Mouse (Mus musculus) megakaryocyte, embryonic 14.5 days (primary cell): ENCODE results near the gene Cyp24a1. TPM values are rescaled to one million over a fixed set of nuclear protein-coding genes. Genes with fewer than 3 reads are reported as not detected.

Experiments
- H3K27me3 ChIP-seq: replicated peaks from 2 replicates; pipeline ENCODE3; 2012; ENCODE audit warnings: inconsistent platforms
- H3K36me3 ChIP-seq: replicated peaks from 2 replicates; pipeline ENCODE3; 2012; ENCODE audit warnings: low read length, inconsistent platforms, mixed read lengths
- H3K4me1 ChIP-seq: 2 replicates; pipeline ENCODE4 v1.6.1; 2012; ENCODE audit warnings: inconsistent platforms
- H3K4me3 ChIP-seq: replicated peaks from 2 replicates; pipeline ENCODE3; 2012; ENCODE audit warnings: moderate library complexity, mild to moderate bottlenecking, inconsistent platforms
- H3K9me3 ChIP-seq: 2 replicates; pipeline ENCODE4 v1.6.1; 2012; ENCODE audit warnings: inconsistent platforms
- FLI1 ChIP-seq: IDR thresholded peaks from 2 replicates; pipeline ENCODE4 v1.6.1; 2012; ENCODE audit warnings: low read length, inconsistent platforms, mixed read lengths
- GATA1 ChIP-seq: IDR thresholded peaks from 3 replicates; pipeline ENCODE4 v1.6.1; 2012; ENCODE audit warnings: mixed read lengths, low read length, inconsistent platforms, borderline replicate concordance
- polyA plus RNA-seq: library from polyadenylated mRNA; stranded (reverse); fragments of >175 nt; gene quantifications from 2 replicates; pipeline ENCODE4 v1.2.3, GENCODE M21; 2012; ENCODE audit warnings: low replicate concordance; ENCODE audit not compliant: insufficient read depth

Cyp24a1 gene
- polyA plus RNA-seq, 1 experiment = not detected

DNA sequence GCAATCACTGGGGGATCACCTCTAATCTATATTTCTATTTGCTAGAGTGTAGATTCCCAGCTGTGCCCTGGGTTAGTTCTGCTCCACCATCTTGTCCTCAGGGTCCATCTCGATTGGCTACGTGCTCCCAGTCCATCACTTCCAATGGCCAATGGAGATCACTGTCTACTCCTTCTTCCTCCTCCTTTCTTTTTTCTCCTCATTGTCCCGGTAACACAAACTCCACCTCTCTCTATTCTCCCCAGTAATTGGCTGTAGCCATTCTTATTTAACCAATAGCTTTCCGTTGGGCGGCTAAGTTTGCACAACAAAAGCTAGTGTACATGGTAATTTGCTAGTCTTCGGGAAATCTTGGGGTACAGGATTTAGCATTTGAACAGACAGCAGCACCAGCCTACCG, 32.8 kb upstream of the Cyp24a1 start:
- Histone ChIP-seq H3K4me3 (no peak overlapping the region), H3K4me1 (peaks cover 34% of the 10 kb centered on the region), H3K27me3 (no peaks in the 10 kb centered on the region), H3K36me3 (no peaks in the 10 kb centered on the region), H3K9me3 (peaks cover 24% of the 10 kb centered on the region)
- TF ChIP-seq GATA1 = no peak
- no peak for TF ChIP-seq FLI1

DNA sequence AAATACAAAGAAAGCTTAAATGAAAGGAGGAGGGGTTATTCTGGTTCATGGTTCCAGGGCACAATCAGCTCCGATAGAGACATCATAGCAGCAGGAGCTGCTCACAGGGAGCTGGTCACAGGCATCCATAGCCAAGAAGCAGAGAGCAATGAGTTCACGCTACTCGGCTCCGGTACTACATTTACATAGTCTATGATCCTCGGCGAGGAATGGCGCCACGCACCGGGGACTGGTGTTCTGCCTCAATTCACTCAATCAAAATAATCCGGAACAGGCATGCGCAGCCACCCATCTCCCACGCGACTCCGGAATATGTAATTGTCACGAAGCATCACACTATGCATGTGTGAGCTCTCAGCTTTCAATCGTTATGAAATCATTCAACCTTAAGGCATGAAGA, 31.1 kb upstream of the Cyp24a1 start:
- TF ChIP-seq GATA1 = no peak
- Histone ChIP-seq H3K9me3 (peaks cover 24% of the 10 kb centered on the region), H3K36me3 (no peaks in the 10 kb centered on the region), H3K4me1 (peaks cover 30% of the 10 kb centered on the region), H3K27me3 (no peaks in the 10 kb centered on the region), H3K4me3 (no peak overlapping the region)

DNA sequence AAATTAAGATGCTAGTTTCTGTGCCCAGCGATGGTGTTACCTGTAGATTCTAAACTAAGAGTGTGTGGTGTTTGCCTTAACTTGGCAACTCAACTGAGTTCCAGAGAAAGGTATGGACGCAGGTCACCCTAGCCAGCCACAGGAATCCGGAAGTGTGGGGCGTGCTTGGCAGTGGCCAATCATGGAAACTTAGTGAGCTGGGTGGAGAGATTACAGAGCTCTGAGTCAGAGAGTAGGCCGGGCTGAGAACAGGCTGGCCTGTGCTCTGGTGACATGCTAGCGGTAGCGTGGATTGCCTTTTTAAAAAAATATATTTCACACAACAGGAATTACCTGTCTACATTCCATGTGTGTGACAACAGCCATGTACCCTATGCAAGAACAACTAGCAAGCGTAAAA, 29.6 kb upstream of the Cyp24a1 start:
- Histone ChIP-seq H3K4me3 (no peak overlapping the region), H3K4me1 (peaks cover 31% of the 10 kb centered on the region), H3K27me3 (no peaks in the 10 kb centered on the region), H3K36me3 (no peaks in the 10 kb centered on the region), H3K9me3 (peaks cover 24% of the 10 kb centered on the region)
- TF ChIP-seq FLI1 (no peak), GATA1 (no peak)

DNA sequence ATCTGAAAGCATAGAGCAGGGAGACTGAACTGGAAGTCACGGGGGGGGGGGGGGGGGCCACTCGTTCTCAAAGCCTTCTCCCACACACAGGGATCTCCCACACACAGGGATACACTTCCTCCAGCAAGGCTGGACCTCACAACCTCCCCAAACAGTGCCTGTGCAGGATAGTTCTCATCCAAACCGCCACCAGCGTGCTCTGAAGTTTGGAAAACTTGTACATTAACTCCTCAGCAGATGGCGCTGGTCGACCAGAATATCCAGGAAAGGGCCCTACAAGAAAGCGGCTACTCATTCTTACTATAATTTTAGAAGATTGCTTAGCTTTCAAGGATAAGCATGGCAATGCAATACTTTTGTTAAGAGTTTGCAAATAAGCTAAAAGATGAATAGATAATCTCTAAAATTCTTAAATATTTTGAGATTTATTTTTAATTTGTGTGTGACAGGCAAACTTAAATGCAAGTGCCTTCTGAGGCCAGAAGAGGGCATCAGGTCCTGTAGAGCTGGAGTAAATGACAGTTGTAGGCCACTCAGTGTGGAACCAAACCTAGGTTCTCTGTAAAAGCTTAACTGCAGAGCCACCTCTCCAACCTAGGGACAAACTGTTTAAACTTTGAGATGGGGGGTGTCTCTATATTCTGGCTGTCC, 23.5 kb upstream of the Cyp24a1 start:
- peaks cover 46% of the 10 kb centered on the region for H3K36me3 ChIP-seq
- no peak for TF ChIP-seq FLI1
- TF ChIP-seq GATA1 = no peak
- no peak overlapping the region for H3K4me3 ChIP-seq
- H3K4me1 ChIP-seq = peaks cover 26% of the 10 kb centered on the region
- no peaks in the 10 kb centered on the region for H3K27me3 ChIP-seq
- no peaks in the 10 kb centered on the region for H3K9me3 ChIP-seq

DNA sequence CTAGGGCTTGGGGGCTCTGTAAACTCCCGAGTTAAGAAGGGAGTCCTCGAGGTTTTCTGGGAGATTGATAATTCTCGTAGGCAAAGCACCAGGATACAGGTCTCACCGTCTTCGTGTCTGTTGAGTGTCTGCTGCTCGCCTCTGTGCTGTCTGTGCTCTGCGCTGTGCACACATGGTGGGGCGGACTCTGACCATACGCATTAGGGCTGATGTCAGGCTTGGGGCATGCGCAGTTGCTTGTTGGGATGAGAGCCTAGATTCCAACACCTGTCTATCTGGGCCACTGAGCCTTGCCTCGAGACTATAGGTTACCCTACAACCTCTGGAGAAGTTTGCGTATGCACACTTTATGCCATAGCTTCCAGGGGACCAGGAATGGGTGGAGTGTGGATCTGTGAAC, 16.8 kb upstream of the Cyp24a1 start:
- Histone ChIP-seq H3K36me3 (peaks cover 46% of the 10 kb centered on the region), H3K9me3 (no peaks in the 10 kb centered on the region), H3K4me1 (peaks cover 33% of the 10 kb centered on the region), H3K4me3 (no peak overlapping the region), H3K27me3 (no peaks in the 10 kb centered on the region)
- TF ChIP-seq GATA1 (no peak), FLI1 (no peak)

DNA sequence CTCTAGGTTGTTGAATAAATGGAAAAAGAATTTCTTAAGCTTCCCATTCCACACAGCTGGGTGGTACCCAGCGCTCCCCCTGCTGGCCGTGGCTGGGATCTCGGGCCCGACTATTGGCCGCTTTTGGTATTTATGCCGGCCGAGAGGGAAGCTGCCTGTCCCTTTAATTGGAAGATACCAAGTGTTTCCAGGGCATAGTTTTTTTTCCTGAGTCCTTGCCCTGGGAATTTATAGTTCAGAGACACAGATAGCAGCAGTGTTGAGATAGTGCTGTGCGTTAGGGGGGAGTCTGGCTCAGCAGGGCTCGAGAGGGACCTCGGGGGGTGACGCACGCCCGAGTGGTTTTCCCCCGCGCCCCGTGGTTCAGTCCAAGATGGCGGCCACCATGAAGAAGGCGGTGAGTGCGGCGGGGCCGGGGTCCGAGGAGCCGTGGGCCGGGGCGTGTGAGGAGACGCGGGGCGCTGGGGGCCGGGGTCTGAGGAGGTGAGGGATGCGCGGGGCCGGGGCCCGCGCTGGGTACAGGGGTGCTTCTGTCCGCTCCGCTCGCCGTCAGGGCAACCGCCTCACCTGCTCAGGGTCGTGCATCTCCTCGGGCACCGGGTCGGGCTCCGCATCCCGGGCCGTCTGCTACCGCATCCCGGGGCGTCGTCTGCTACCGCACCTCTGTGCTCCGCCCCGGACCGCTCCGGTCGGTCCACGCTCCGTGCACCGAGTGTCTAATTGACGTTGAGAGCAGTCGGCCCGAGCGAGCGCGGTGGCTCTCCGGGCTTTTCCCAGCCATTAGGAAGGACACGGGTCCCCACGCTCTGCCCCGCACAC, 14.3 kb upstream of the Cyp24a1 start:
- Histone ChIP-seq H3K36me3 (peaks cover 23% of the 10 kb centered on the region), H3K9me3 (no peaks in the 10 kb centered on the region), H3K4me1 (peaks cover 43% of the 10 kb centered on the region), H3K27me3 (peaks cover 11% of the 10 kb centered on the region), H3K4me3 (peak overlapping the region; percentile 98)
- TF ChIP-seq FLI1 = no peak
- TF ChIP-seq GATA1 = no peak

DNA sequence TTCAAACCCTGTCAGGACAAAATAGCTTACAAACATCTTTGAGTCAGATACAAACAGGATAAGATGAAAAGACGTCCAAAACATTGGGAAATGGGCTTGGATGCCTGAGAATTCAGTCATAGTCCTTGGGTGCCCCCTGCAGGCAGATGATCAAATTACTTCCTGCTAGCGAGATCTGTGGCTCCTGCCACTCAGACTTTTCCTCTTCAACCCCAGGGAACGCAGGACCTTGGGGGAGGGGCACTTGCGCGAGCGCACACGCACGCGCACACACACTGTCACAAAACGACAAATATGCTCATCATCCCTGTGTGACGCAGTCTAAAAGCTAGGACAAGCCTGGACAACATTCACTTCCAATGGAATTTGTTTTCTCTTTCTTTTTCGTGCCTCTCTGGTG, 11.9 kb upstream of the Cyp24a1 start:
- Histone ChIP-seq H3K27me3 (peaks cover 25% of the 10 kb centered on the region), H3K4me1 (peaks cover 46% of the 10 kb centered on the region), H3K36me3 (peaks cover 6% of the 10 kb centered on the region), H3K9me3 (no peaks in the 10 kb centered on the region; the same call in 1 of the 2 replicates), H3K4me3 (peak overlapping the region; percentile 91)
- TF ChIP-seq GATA1 (no peak), FLI1 (no peak)

DNA sequence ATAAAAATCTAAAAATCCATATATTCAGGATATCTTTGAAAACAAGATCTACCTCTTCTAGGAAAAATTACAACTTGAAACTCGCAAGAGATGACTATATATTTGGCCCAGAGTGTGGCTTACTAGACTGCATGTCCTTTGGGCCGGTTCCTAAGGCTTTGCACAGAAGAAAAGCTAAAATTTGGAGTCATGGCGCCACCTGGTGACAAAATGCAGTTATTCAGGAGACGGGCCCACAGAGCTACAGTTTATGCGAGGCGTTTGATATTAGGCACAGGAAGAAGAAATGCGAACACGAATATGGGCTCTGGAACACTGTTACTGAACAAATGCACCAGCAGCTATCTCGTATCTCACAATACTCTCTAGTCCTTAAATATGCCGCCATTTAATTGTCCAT, 10.8 kb upstream of the Cyp24a1 start:
- peaks cover 43% of the 10 kb centered on the region for H3K4me1 ChIP-seq
- H3K4me3 ChIP-seq = no peak overlapping the region
- H3K36me3 ChIP-seq = no peaks in the 10 kb centered on the region
- H3K27me3 ChIP-seq = peaks cover 36% of the 10 kb centered on the region
- TF ChIP-seq GATA1 (no peak), FLI1 (no peak)
- H3K9me3 ChIP-seq = no peaks in the 10 kb centered on the region; the same call in 1 of the 2 replicates

DNA sequence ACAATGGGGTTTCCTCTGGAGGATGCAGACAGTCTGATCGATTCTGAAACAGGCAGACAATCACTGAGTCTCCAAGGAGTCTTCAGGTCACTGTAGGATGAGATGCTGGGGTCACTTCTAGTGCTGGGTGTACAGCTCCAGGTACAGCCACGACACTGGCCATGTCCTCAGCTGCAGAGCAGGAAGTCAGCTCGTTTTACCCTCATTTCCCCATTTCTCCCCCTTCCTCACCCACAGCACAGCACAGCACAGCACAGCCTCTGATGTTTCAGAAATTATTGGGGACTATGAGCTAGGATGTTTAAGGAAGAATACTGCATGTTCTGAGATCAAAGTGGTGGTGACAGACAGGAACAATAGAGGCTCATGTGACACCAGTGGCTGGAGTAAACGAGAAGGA, 7.0 kb upstream of the Cyp24a1 start:
- Histone ChIP-seq H3K36me3 (no peaks in the 10 kb centered on the region), H3K4me1 (peaks cover 20% of the 10 kb centered on the region), H3K27me3 (peaks cover 56% of the 10 kb centered on the region), H3K4me3 (peak overlapping the region; percentile 65), H3K9me3 (no peaks in the 10 kb centered on the region; the same call in 1 of the 2 replicates)
- no peak for TF ChIP-seq FLI1
- no peak for TF ChIP-seq GATA1

DNA sequence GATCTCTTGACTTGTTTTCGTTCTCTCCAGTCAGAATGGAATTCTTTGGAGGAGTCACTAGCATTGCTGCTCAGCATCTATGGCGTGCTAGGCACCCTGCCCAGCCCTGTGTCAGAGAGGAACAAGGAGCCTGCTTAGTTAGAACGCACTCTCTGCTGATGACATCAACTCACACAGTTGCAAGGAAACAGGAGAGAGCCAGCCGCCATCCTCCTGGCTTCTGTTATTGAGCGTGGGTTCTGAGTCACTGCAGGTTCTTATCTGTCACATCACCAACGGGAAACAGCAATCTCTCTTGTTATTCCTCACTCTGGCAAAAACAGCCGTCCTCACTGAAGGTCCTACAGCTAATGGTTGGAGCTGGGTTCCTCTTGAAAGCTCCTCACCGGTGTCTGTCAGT, 6.4 kb upstream of the Cyp24a1 start:
- no peak overlapping the region for H3K4me3 ChIP-seq
- no peaks in the 10 kb centered on the region; the same call in 1 of the 2 replicates for H3K9me3 ChIP-seq
- TF ChIP-seq FLI1 (no peak), GATA1 (no peak)
- peaks cover 62% of the 10 kb centered on the region for H3K27me3 ChIP-seq
- H3K4me1 ChIP-seq = peaks cover 13% of the 10 kb centered on the region
- no peaks in the 10 kb centered on the region for H3K36me3 ChIP-seq
